Mouse (Mus musculus) forebrain, embryonic 12.5 days (tissue): ENCODE results near the gene Tab2. TPM values are rescaled to one million over a fixed set of nuclear protein-coding genes. Genes with fewer than 3 reads are reported as not detected.
A peak's percentile ranks its signal among the peaks of the same experiment; 100 is the strongest.
"Not testable (repeated sequence)": the region's sequence is repeated elsewhere in the genome, so short reads cannot be mapped to it uniquely, and the experiment has no call there.

Experiments used
- ATAC-seq: fragments of 200-750 bp; cut with Nextera tagmentation; 2 replicates; pipeline ENCODE4 v1.8.0; 2017; ENCODE audit warnings: moderate TSS enrichment; ENCODE audit not compliant: low FRiP score
- H3K27ac ChIP-seq: fragments of 300-500 bp; sonication (generic); 2 replicates; pipeline ENCODE4 v1.5.1; 2016; ENCODE audit warnings: mild to moderate bottlenecking
- H3K27me3 ChIP-seq: fragments of 300-500 bp; sonication (generic); 2 replicates; pipeline ENCODE4 v1.6.1; 2016; ENCODE audit warnings: mild to moderate bottlenecking
- H3K36me3 ChIP-seq: fragments of 300-500 bp; sonication (generic); replicated peaks from 2 replicates; pipeline ENCODE4 v1.6.1; 2016; ENCODE audit warnings: mild to moderate bottlenecking
- H3K4me1 ChIP-seq: fragments of 300-500 bp; sonication (generic); 2 replicates; pipeline ENCODE4 v1.6.1; 2016
- H3K4me2 ChIP-seq: fragments of 300-500 bp; sonication (generic); 2 replicates; pipeline ENCODE4 v1.6.1; 2016; ENCODE audit warnings: mild to moderate bottlenecking, moderate library complexity
- H3K4me3 ChIP-seq: fragments of 300-500 bp; sonication (generic); replicated peaks from 2 replicates; pipeline ENCODE4 v1.5.1; 2016; ENCODE audit warnings: mild to moderate bottlenecking
- H3K9ac ChIP-seq: fragments of 300-500 bp; sonication (generic); 2 replicates; pipeline ENCODE4 v1.6.1; 2016; ENCODE audit warnings: mild to moderate bottlenecking
- H3K9me3 ChIP-seq: fragments of 300-500 bp; sonication (generic); 2 replicates; pipeline ENCODE4 v1.6.1; 2016
- WGBS: fragments of 180-500 bp; shearing (Covaris S2); methylation state at CpG from one replicate; pipeline ENCODE4 v1.1.7; 2016; 5-methylcytosine and 5-hydroxymethylcytosine counted together
- polyA plus RNA-seq: library from polyadenylated mRNA; unstranded; fragments of >200 nt; fragmentation: Nextera tagmentation; extraction: Ambion mirVana; gene quantifications from 2 replicates; pipeline ENCODE4 v1.2.1, GENCODE M21; 2016

Gene Tab2
- polyA plus RNA-seq, 1 experiment from 2014 or later, result 20.5 TPM

- H3K27ac ChIP-seq, H3K36me3 ChIP-seq, H3K4me3 ChIP-seq, H3K4me1 ChIP-seq, H3K4me2 ChIP-seq, H3K9ac ChIP-seq, H3K9me3 ChIP-seq, H3K27me3 ChIP-seq, ATAC-seq: not testable (repeated sequence)
- WGBS, result 92% methylated on average over 3 of the region's 3 CpGs
Measured at GRCm38 (mm10) chr10:7880283-7880682, 75.7 kb downstream of the Tab2 start.

GRCm38 (mm10) chr10:7874194-7874593 is 81.8 kb downstream of the Tab2 start:
- no peak for ATAC-seq
- no peaks in the 10 kb centered on the region for H3K27me3 ChIP-seq
- H3K27ac ChIP-seq, result no peak overlapping the region
- 87% methylated on average over 7 of the region's 7 CpGs for WGBS
- no peaks in the 10 kb centered on the region for H3K9me3 ChIP-seq
- H3K4me3 ChIP-seq, result no peak overlapping the region
- no peak overlapping the region for H3K9ac ChIP-seq
- no peaks in the 10 kb centered on the region for H3K36me3 ChIP-seq
- H3K4me2 ChIP-seq, result no peak overlapping the region
- H3K4me1 ChIP-seq, result peaks cover 9% of the 10 kb centered on the region; the same call in 1 of the 2 replicates

- Histone ChIP-seq H3K27me3 (peaks cover 22% of the 10 kb centered on the region), H3K4me1 (peaks cover 17% of the 10 kb centered on the region)
Measured at GRCm38 (mm10) chr10:7871381-7872020, 84.5 kb downstream of the Tab2 start.

GRCm38 (mm10) chr10:7870571-7871315 is 85.3 kb downstream of the Tab2 start:
- no peaks in the 10 kb centered on the region for H3K36me3 ChIP-seq
- ATAC-seq, result no peak
- WGBS, result 69% methylated on average over 11 of the region's 11 CpGs
- H3K4me1 ChIP-seq, result peaks cover 17% of the 10 kb centered on the region
- no peak overlapping the region for H3K27ac ChIP-seq
- peaks cover 27% of the 10 kb centered on the region for H3K27me3 ChIP-seq
- no peak overlapping the region for H3K9ac ChIP-seq
- no peak overlapping the region for H3K4me2 ChIP-seq
- H3K4me3 ChIP-seq, result no peak overlapping the region
- no peaks in the 10 kb centered on the region for H3K9me3 ChIP-seq

More at GRCm38 (mm10) chr10:7871381-7872020, 84.5 kb downstream of the Tab2 start:
- WGBS, result 84% methylated on average over 5 of the region's 5 CpGs
- H3K9ac ChIP-seq, result no peak overlapping the region
- H3K27ac ChIP-seq, result no peak overlapping the region
- H3K36me3 ChIP-seq, result no peaks in the 10 kb centered on the region
- H3K9me3 ChIP-seq, result no peaks in the 10 kb centered on the region
- H3K4me2 ChIP-seq, result no peak overlapping the region
- no peak overlapping the region for H3K4me3 ChIP-seq
- ATAC-seq, result no peak

GRCm38 (mm10) chr10:7869746-7870145 is 86.3 kb downstream of the Tab2 start:
- Histone ChIP-seq H3K4me3 (no peak overlapping the region), H3K27me3 (peaks cover 27% of the 10 kb centered on the region), H3K36me3 (no peaks in the 10 kb centered on the region), H3K4me2 (no peak overlapping the region), H3K9me3 (no peaks in the 10 kb centered on the region), H3K9ac (no peak overlapping the region), H3K4me1 (peaks cover 17% of the 10 kb centered on the region), H3K27ac (no peak overlapping the region)
- 39% methylated on average over 8 of the region's 8 CpGs for WGBS
- no peak for ATAC-seq

- 23% methylated on average over 21 of the region's 21 CpGs for WGBS
- Histone ChIP-seq H3K9me3 (peaks cover 2% of the 10 kb centered on the region; the same call in 1 of the 2 replicates), H3K4me2 (peak overlapping the region; percentile 72), H3K4me3 (peak overlapping the region; percentile 41), H3K4me1 (peaks cover 17% of the 10 kb centered on the region), H3K36me3 (no peaks in the 10 kb centered on the region), H3K27me3 (peaks cover 27% of the 10 kb centered on the region), H3K27ac (no peak overlapping the region), H3K9ac (peak overlapping the region; percentile 52; the same call in 1 of the 2 replicates)
- 0 out of 2 replicates have a peak, but pooled peaks have one; percentile 18 for ATAC-seq
Measured at GRCm38 (mm10) chr10:7867666-7868030, 88.4 kb downstream of the Tab2 start.

- H3K4me2 ChIP-seq, result peak overlapping the region; percentile 72
- no peak overlapping the region for H3K27ac ChIP-seq
- 18% methylated on average over 50 of the region's 50 CpGs for WGBS
Measured at GRCm38 (mm10) chr10:7866762-7867665, 89.0 kb downstream of the Tab2 start.

GRCm38 (mm10) chr10:7864806-7865205 is 91.2 kb downstream of the Tab2 start:
- Histone ChIP-seq H3K27ac (no peak overlapping the region), H3K36me3 (no peaks in the 10 kb centered on the region), H3K4me1 (peaks cover 10% of the 10 kb centered on the region), H3K9me3 (peaks cover 5% of the 10 kb centered on the region; the same call in 1 of the 2 replicates), H3K9ac (no peak overlapping the region), H3K4me2 (no peak overlapping the region), H3K4me3 (no peak overlapping the region), H3K27me3 (peaks cover 27% of the 10 kb centered on the region)
- WGBS, result 71% methylated on average over 3 of the region's 3 CpGs
- no peak for ATAC-seq

More at GRCm38 (mm10) chr10:7866762-7867665, 89.0 kb downstream of the Tab2 start:
- ATAC-seq, result 0 out of 2 replicates have a peak, but pooled peaks have one; percentile 40
- H3K9me3 ChIP-seq, result peaks cover 5% of the 10 kb centered on the region; the same call in 1 of the 2 replicates
- H3K9ac ChIP-seq, result peak overlapping the region; percentile 52; the same call in 1 of the 2 replicates
- peaks cover 17% of the 10 kb centered on the region for H3K4me1 ChIP-seq
- no peaks in the 10 kb centered on the region for H3K36me3 ChIP-seq
- peaks cover 27% of the 10 kb centered on the region for H3K27me3 ChIP-seq
- H3K4me3 ChIP-seq, result peak overlapping the region; percentile 41

- Histone ChIP-seq H3K9me3 (peaks cover 5% of the 10 kb centered on the region; the same call in 1 of the 2 replicates), H3K4me3 (no peak overlapping the region), H3K27me3 (peaks cover 27% of the 10 kb centered on the region), H3K36me3 (no peaks in the 10 kb centered on the region), H3K4me2 (no peak overlapping the region), H3K27ac (no peak overlapping the region), H3K4me1 (peaks cover 9% of the 10 kb centered on the region), H3K9ac (no peak overlapping the region)
- no peak for ATAC-seq
- WGBS, result 81% methylated on average over 6 of the region's 6 CpGs
Measured at GRCm38 (mm10) chr10:7864184-7864583, 91.8 kb downstream of the Tab2 start.

- H3K27ac ChIP-seq, result no peak overlapping the region
- ATAC-seq, result no peak
- H3K27me3 ChIP-seq, result peaks cover 24% of the 10 kb centered on the region
- no peak overlapping the region for H3K4me3 ChIP-seq
- WGBS, result 93% methylated on average over 6 of the region's 6 CpGs
- no peaks in the 10 kb centered on the region for H3K36me3 ChIP-seq
- no peak overlapping the region for H3K9ac ChIP-seq
- H3K4me1 ChIP-seq, result peaks cover 9% of the 10 kb centered on the region
- no peak overlapping the region for H3K4me2 ChIP-seq
- H3K9me3 ChIP-seq, result peaks cover 5% of the 10 kb centered on the region; the same call in 1 of the 2 replicates
Measured at GRCm38 (mm10) chr10:7863411-7863810, 92.6 kb downstream of the Tab2 start.

- Histone ChIP-seq H3K4me3 (no peak overlapping the region), H3K27me3 (peaks cover 11% of the 10 kb centered on the region), H3K9me3 (peaks cover 5% of the 10 kb centered on the region; the same call in 1 of the 2 replicates), H3K4me2 (no peak overlapping the region), H3K36me3 (no peaks in the 10 kb centered on the region), H3K9ac (no peak overlapping the region), H3K27ac (no peak overlapping the region), H3K4me1 (peaks cover 3% of the 10 kb centered on the region)
- 94% methylated on average over 25 of the region's 25 CpGs for WGBS
- ATAC-seq, result no peak
Measured at GRCm38 (mm10) chr10:7861937-7862657, 93.9 kb downstream of the Tab2 start.
